Mouse (Mus musculus) spleen, adult 2 months (tissue): ENCODE results near the gene 1700042G07Rik.

ENCODE experiments used
- CTCF ChIP-seq: fragments of 200-500 bp; IDR thresholded peaks from 2 replicates; pipeline ENCODE4 v1.5.1; 2011; ENCODE audit warnings: mild to moderate bottlenecking, inconsistent platforms; ENCODE audit not compliant: insufficient read depth, insufficient read length, insufficient replicate concordance; ENCODE audit errors: extremely low read depth
- POLR2A ChIP-seq: fragments of 200-500 bp; IDR thresholded peaks from 2 replicates; pipeline ENCODE4 v1.6.1; 2011; ENCODE audit warnings: low read depth, low read length, inconsistent platforms

GRCm38 (mm10) chr4:116219056-116219455 lies 45.9 kb downstream of the 1700042G07Rik start:
- TF ChIP-seq CTCF (no peak), POLR2A (no peak)
